Mouse (Mus musculus) cerebellum, adult 8-10 months (tissue): ENCODE measurements at regions not wholly inside any gene's neighbourhood (a gene's known extent, or its start where the extent isn't known, plus 50 kb on each side); places are given as distances from the start of the nearest gene placed in this dataset.
"Not testable (repeated sequence)": the region's sequence is repeated elsewhere in the genome, so short reads cannot be mapped to it uniquely, and the experiment has no call there.

Experiments
- DNase-seq: peaks from one replicate; pipeline ENCODE4 v3.0.0; 2022

DNA sequence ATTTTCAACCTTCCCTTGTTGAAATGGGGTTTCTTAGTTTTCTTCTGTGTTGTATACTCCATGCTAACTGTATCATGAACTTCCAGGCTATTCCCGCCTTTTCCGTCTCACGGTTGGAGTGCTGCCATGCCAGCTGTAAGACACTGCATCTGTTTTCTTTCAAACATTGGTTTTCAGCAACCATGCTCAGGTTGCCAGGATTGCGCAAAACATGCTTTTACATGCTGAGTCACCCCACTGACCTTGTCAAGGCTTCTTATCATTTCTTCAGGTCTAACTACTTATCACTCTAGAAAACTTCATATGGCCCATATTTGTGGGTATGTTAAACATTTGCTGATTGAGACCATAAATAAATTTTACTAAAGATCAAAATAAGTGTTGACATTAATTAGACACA is 551.2 kb downstream of the Tlr4 start:
- no peak for DNase-seq

DNA sequence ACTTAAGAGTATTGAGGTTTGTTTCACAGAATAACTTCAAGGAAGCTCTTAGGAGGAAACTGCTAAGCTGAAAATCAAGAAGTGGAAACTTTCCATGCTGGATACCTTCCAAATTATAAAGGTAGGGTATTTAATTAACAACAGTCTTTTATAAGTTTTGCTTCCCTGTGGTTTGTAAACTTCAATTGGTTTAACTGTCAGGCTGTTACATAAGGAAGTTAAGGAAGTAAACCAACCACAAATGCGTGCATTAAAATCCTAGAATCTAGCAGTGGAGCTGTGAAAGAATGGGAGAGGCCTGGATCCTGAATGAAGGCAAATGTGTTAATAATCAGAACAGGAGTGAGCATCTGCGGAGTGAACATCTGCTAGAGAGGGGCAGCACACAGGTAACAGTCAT is 560.5 kb downstream of the Tlr4 start:
- no peak for DNase-seq

DNA sequence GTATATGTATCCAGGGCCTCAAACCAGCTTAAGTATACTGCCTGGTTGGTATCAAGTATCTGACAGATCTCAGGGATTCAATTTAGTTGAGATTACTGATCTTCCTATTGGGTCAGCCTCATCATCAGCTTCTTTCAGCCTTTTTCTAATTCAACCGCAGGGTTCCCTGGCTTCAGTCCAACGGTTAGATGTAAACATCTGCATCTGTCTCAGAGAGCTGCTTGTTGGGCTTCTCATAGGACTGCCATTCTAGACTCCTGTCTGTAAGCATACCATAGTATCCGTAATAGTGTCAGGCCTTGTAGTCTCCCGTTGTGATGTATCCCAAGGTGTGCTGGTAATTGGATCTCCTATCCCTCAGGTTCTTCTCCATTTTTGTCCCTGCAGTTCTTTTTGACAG is 575.6 kb downstream of the Tlr4 start:
- DNase-seq: no peak

DNA sequence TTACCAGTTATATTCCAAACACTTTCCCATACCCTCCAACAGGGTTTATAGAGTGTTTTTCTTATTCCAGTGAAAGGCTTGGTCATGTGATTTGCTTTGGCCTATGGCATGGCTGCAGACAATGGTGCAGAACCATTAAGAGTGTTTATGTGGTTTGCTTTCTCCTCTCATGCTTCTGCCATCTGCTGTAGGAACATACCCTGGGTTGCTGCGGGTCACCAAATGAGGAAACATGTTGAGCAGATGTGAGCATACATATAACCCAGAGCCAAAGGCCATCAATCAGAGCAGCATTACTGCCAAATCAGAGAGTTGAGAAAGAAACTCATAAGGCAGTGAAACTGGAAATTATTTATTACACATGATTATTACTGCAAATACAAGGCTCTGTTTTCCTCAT is 596.7 kb downstream of the Tlr4 start:
- DNase-seq: no peak

DNA sequence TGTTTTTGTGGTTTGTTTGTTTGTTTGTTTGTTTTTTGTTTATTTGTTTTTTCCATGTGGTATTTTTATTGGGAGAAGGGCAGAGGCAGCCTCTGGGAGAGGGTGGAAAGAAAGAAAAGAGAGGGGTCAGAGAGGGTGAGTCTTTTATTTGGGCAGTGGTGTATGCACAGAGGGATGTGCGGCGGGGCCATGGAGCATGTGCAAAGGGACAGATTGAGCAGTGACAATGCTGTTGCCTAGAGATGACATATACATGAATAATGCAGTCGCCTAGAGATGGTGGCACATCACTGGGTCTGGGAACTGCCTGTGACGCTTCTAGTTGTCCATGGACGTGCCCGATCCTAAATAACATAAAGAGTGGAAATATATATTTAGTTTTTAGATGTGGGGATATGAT is 598.3 kb downstream of the Tlr4 start:
- DNase-seq: no peak

DNA sequence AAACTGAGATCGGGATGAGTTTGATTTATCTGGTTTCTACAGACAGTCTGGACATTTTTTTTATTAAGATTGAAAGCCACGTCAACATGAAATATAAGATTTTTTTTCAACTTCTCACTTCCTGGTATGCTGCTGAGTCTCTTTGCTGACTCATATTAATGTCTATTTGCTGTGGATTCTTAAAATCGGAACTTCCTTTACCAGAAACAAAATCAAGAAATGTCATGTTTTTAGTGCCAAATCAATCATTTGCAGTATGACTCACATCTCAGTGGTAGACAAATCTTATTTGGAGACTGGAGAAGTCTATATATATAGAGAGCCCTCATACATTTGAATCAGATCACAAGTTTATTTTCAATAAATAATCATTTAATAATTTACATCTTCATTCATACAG is 620.5 kb downstream of the Tlr4 start:
- DNase-seq: no peak

DNA sequence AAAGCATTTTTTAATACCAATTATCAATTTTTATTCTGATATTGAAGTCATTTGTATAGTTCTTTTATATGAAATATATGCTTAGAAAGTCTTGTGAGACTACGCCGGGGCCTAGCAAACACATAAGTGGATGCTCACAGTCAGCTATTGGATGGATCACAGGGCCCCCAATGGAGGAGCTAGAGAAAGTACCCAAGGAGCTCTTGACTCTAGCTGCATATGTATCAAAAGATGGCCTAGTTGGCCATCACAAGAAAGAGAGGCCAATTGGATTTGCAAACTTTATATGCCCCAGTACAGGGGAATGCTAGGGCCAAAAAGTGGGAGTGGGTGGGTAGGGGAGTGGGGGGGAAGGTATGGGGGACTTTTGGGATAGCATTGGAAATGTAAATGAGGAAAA is 632.5 kb downstream of the Tlr4 start:
- DNase-seq: not testable (repeated sequence)

DNA sequence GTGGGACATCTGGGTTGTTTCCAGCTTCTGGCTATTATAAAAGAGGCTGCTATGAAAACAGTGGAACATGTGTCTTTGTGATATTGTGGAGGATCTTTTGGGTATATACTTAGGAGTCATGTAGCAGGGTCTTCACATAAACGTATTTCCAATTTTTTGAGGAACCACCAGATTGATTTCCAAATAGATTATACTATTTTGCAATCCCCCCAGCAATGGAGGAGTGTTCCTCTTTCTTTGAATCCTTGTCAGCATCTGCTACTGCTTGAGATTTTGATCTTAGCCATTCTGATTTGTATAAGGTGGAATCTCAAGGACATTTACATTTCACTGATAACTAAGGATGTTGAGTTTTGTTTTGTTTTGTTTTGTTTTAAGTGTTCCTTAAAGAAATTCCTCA is 645.6 kb downstream of the Tlr4 start:
- DNase-seq: no peak

DNA sequence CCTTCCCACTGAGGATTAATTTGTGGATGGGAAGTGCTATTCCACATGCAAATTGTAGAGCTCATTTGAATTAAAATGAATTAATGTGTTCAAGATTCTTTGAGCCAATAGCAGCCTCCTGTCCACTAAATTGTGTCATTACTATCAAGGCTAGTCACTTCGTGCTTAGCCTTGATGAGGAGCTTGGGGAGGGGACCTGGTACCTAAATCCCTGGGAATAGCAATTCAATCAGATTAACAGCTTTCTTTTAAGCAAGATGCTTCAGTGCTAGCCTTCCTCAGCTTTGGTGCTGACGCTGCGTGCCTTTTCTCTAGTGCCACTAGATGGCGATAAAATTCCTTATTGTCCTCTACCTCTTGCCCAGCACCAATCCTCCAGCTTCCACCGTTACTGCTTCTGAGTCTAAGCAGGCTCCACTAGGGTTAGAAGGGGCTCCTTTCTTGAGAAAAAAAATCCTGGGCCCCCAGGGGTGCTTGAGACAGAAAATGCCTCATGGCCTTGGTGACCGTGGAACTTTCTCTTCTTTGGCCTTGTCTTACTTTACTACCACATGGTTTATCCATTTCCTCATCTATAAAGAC is 650.0 kb downstream of the Tlr4 start:
- peak; percentile 72 for DNase-seq

DNA sequence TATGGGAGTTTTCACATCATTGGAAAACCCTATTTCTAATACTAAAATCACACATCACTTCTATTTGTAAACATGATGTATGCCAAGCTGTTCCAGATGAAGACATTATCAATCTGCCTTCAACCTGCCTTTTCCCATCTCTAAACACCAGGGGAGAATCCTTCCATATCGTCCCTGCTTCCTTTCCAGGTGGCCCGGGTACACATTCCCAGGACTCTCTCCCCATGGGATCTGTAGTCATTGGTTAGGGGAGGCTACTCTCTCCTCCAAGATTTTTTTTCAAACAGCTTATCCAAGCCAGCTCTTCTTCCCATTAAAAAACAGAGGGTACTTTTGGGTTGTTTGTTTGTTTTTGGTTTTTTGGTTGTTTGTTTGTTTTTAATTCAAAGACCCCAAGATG is 650.7 kb downstream of the Tlr4 start:
- DNase-seq: peak; percentile 26

DNA sequence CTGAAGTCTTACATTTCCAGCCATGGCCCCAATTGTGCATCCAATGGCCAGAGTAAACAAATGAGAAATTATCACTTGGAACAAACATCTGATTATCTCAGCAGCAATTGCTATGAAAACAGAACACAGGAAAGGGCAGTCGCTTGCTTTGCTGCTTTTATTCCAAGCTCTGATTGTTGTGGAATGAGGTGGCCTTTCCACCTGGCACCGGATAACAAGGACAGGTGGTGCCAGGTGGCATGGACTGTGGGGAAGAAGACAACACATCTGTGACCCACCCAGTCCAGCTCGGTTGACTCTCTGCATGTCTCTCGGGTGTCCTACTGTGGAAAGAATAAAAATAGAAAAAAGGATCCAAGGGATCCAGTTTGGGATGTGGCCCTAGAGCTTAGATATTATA is 694.9 kb downstream of the Tlr4 start:
- peak; percentile 92 for DNase-seq

DNA sequence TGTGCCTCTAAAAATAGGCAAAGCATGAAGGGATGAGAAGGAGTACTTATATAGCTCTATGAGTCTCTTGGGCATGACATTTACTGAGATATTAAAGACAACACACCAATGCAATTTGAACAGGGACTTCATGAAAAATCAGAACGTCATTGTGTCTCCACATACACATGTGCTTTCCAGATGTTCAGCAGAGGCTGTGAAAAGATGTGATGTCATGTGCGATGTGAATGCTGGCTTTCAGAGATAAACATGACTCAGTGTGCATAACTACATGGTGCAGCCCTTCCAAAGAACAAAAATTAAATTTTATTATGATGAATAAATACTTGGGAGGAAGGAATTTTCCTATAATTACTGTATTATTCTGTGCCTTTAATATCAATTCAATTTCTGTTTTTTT is 695.8 kb downstream of the Tlr4 start:
- DNase-seq: no peak

DNA sequence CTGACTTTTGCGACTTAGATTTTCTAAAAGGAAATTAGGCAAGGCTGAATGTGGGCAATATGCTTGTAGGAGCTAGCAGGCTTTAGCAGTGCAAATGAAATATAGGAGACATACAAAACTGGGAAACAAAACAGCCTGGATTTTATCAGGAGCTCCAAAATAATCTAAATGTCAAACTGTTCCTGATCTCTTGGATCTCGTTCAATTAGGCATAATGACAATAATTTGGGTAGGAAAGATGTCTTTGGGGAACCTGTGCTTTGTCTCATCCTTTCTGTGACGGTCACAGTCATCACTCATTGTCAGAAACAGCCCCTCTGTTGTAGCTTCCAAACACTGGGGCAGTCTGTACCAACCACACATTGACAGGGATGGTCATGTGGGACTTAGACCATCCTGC is 702.2 kb downstream of the Tlr4 start:
- no peak for DNase-seq

DNA sequence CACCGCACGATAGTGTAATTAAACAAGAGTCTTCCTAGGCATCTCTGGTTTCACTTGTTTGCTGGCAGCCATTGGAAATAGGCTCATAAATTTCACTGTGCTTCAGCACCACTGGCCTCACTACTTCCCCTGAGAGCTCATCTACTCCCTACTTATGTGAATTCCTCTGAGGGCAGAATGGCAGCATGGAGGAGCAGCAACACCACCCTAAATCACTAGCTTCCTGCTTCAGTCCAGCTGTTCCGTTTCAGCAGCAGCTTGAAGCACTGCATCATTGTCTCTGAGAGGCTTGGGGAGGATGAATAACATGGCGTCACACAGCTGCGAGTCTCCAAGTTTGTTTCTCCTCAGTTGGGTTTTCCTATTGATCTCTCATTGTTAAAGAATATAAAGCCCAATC is 712.1 kb downstream of the Tlr4 start:
- no peak for DNase-seq

DNA sequence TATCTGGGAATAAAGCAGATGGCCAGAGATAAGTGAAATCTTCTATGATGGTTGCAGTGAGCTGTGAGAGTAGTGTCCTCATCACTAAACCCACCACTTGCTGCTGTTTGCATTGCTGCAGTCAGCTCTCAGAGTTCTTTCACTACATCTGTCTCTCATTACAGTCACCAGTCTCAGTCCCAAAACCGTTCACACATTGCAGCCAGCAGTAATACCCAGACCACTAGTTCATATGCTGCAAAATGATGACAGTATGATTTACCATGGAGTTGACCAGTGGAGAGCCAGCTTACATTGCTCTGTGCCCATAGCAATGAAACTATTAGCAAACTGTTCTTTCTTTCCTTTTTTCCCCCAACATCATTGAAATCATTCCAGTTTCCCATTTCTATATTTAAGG is 718.6 kb downstream of the Tlr4 start:
- no peak for DNase-seq

DNA sequence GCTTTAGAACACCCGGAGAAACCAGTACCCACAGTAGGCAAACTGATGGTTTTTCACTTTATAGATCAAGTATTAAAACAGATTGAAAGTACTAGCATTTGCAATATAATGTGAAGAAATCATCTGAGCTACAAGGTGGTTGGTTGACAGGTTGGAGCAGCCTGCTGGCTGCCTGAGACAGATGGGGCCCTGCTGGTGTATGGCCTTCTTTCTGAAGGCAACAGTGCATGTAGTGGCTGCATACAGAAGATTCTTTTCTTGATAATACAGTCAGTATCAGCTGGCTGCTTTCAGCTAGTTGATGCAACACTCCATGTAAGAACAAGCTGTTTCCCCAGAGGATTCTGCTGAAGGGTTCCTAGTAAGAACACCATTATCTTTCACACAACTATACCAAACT is 720.6 kb downstream of the Tlr4 start:
- DNase-seq: peak; percentile 71

DNA sequence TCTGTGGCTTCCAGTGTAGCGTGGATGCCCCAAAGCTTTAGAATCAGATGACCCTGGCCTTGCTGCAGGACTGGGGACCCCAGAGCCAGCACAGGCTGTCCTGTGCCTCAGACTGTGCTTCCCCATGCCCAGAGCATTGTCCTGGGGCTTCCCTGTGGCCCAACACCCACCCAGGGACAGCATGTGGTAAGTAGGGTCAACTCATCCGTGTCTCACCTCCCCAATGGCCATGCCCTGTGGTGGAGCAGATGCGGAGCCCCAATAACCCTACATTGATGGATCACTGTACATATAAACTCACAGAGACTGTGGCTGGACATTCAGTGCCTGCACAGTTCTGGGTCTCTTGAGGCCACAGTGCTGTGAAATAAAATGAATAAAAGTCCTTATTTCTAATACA is 726.1 kb downstream of the Tlr4 start:
- DNase-seq: no peak

DNA sequence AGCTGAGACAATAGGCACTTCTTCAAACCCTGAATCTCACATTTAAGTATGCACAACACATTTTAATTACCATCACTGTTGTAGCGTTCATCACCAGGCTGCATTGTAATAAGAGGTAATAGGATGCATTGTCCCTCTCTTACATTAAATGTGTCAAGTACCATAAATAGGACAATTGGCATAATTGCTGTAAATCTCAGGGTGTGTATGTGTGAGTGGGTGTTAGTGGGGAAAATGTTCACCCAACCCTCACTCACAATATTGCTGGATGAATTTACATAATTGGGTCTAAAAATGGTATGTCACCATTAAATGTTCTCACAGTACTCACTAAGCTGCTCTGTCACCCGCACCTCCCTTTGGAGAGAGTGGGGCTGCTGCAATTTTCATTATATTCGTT is 747.4 kb downstream of the Tlr4 start:
- no peak for DNase-seq

DNA sequence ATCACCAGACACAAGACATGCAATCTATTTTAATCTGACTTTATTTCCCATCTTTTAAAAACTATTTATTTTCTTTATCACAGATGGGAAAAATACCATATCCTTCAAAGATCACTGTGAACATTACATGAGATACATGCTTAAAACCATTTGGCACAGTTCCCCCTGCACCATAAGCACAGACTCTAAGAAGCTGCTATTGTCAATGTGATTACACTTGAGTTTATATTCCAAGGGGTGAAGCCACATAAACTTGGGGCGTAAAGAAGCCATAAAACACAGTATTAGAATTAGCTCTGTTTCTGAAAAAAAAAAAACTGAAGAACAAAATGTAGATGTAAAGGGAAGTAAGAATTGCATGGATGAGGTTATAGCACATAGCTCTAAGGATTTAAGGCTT is 762.1 kb downstream of the Tlr4 start:
- DNase-seq: peak; percentile 28

DNA sequence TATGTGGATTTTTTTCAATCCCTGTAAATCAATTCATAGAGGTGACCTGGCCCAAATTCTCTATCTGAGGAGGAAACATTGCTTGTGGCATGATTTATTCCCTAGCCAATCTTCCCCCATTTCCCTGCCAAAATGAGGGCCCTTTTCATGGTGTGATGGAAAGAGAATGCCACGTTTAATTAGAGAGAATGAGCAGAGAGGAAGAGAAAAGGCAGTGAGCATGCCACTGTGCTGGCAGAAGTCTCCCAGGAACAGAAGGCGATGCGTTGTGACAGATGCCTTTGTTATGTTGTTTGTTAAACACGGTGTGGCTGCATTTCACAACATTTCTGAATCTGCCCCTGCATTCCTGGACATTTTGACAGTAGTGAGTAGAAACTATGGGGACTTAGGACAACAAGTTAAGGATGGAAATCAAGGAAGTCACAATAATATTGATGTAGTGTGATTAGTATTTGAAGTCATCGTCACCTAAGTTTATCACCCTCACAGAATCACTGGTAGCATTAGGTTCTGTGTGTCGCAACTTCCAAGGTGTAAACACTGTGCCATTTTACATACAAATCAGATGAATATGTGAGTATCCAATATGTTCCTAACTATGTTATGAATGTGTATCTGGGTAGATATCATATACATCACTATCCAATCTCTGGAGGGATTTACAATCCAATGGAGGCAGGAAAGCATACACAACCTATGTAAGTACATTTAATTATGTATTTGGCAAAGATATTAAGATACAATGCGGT is 762.8 kb downstream of the Tlr4 start:
- peak; percentile 92 for DNase-seq

DNA sequence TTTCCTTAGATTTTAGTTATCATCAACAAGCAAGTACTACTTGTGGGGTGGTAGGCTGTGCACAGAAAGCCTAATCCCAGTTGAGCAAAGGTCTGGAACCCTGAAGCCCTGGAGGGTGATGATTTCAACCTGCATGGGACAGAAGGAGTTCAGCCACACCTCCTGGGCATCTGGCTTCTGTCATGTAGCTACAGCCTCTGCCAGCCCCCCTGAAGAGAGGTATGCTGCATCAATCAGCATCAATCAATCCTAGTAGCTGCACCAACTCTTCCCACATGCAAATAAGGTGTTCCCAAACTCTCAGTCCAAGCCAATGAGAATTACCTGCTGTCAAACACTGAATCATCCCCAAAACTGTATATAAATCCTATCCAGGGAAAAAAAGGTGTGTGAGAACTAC is 779.8 kb downstream of the Tlr4 start:
- no peak for DNase-seq

DNA sequence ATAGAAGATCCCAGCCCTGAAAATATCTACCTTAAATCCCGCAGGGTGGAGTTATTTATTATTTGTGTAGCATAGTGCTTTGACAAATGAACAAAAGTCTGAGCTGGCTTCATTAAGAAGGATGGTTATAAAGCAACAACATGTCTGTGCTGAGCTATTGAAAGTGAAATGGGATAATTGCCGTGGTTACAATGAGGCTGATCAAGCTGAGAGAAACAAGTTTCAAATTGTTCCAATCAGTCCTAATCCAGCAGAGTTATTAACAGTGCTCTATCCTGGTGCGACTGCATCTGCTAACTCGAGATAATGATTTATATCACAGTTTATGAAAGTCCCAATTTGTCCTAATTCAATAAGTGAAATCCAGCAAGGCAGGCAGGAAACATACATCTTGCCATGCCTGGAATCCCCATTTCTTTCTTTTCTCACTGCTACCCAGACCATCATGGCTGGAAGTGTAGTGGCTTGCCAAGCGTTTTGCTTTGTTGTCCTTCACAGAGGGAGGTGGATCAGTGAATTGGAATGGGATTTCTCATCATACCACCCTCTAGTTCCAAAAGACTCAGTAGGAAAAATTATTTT is 787.2 kb downstream of the Tlr4 start:
- DNase-seq: no peak

DNA sequence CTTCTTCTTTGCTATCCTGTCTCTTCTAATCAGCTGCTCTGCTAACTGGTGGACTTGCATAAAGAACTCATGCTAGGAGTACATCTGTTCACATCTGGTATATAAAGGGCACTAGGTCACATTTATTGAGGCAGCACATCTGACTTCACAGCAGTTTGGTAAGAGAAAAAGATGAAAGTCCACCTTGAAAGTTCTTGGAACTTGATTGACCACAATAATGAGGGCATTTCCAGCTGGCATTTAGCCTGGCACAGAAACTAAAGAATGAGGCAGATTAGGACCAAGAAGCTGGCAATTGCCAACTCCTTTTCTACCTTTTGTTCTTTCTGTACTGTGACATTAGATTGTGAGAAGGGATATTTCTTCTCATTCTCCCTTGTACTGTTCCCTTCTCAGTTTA is 799.3 kb downstream of the Tlr4 start:
- no peak for DNase-seq

DNA sequence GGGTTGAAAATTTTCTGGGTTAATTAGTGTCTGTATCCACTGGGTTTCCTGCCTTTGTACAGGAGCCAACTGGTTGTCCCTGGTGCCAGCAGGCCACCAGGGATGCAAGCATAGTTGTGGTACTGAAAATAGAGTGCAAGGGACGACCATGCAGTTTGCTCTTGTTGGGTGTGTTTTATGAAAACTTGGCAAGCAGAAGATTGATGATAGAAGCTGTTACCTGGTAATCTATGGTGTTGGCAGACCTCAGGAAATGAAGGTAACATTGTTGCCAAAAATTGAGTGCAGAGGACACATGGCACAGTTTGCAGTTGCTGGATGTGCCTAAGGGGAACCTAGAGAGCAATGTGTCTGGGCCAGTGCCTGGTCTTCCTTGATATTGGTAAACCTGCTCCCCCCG is 818.7 kb downstream of the Tlr4 start:
- DNase-seq: peak; percentile 43

DNA sequence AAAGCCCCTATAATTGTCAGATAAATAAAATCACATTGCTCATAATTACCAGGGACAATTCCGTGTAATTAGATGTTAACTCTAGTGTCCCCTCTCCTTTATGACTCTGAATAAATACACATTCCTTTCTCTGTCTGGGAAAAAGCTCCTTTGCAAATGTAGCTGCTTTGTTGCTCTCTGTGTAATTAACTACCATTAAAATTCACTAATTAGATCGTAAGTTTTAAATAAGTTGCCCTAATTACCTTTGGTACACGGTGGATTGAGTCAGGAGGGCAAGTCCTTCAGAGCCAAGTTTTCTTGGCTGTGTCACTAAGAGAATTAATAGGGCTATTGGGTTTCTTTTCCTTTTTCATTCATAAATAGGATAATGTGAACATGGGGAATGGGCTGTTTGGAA is 834.7 kb downstream of the Tlr4 start:
- DNase-seq: no peak
